Mouse (Mus musculus): Measurements from ENCODE around the gene Tril.

Gene Tril

GRCm38 (mm10) chr6:53806021-53806420 lies 14.6 kb downstream of the Tril start:
- no peak for DNase-seq

GRCm38 (mm10) chr6:53804145-53804544 lies 16.5 kb downstream of the Tril start:
- DNase-seq = no peak

- no peak for DNase-seq
Measured at GRCm38 (mm10) chr6:53803551-53803950, 17.1 kb downstream of the Tril start.

GRCm38 (mm10) chr6:53801893-53802286 lies 18.7 kb downstream of the Tril start:
- DNase-seq = peak; percentile 85

- DNase-seq = peak; percentile 90
Measured at GRCm38 (mm10) chr6:53801269-53801892, 19.2 kb downstream of the Tril start.

GRCm38 (mm10) chr6:53798865-53799264 lies 21.8 kb downstream of the Tril start:
- no peak for DNase-seq

GRCm38 (mm10) chr6:53796835-53797234 lies 23.8 kb downstream of the Tril start:
- peak; percentile 68 for DNase-seq

- peak; percentile 86 for DNase-seq
Measured at GRCm38 (mm10) chr6:53795788-53796187, 24.8 kb downstream of the Tril start.

GRCm38 (mm10) chr6:53795078-53795477 lies 25.6 kb downstream of the Tril start:
- no peak for DNase-seq

GRCm38 (mm10) chr6:53794323-53794971 lies 26.2 kb downstream of the Tril start:
- DNase-seq = peak; percentile 84

GRCm38 (mm10) chr6:53782880-53783539 lies 37.6 kb downstream of the Tril start:
- DNase-seq = peak; percentile 77

- DNase-seq = no peak
Measured at GRCm38 (mm10) chr6:53782273-53782672, 38.4 kb downstream of the Tril start.

- DNase-seq = peak; percentile 84
Measured at GRCm38 (mm10) chr6:53781171-53781570, 39.5 kb downstream of the Tril start.

GRCm38 (mm10) chr6:53780008-53780407 lies 40.6 kb downstream of the Tril start:
- DNase-seq = no peak

- DNase-seq = no peak
Measured at GRCm38 (mm10) chr6:53779526-53779925, 41.1 kb downstream of the Tril start.

- DNase-seq = no peak
Measured at GRCm38 (mm10) chr6:53778424-53778955, 42.1 kb downstream of the Tril start.

- DNase-seq = no peak
Measured at GRCm38 (mm10) chr6:53768275-53768674, 52.4 kb downstream of the Tril start.

- DNase-seq = no peak
Measured at GRCm38 (mm10) chr6:53766243-53766915, 54.3 kb downstream of the Tril start.

GRCm38 (mm10) chr6:53765731-53766130 lies 54.9 kb downstream of the Tril start:
- DNase-seq = no peak

Measured in retina, postnatal 1 day (tissue).